Mouse (Mus musculus) Patski (cell line): ENCODE results near the gene Asdurf. TPM values are rescaled to one million over a fixed set of nuclear protein-coding genes. Genes with fewer than 3 reads are reported as not detected.
A peak's percentile ranks its signal among the peaks of the same experiment; 100 is the strongest.

Experiments
- ATAC-seq: fragments of 100-300 bp; one replicate; pipeline ENCODE4 v1.8.0; 2021
- CTCF ChIA-PET: fragments of 350-600 bp; sonication (Branson Sonifier 250); formaldehyde crosslinking; loops from one replicate; lab custom pipeline; 2022; ENCODE audit warnings: inconsistent platforms; lab: Charles Lee
- POLR2A ChIA-PET: fragments of 350-600 bp; sonication (Branson Sonifier 250); formaldehyde crosslinking; loops from one replicate; lab custom pipeline; 2022; ENCODE audit warnings: antibody characterized with exemption, inconsistent platforms; lab: Charles Lee
- DNase-seq: peaks from one replicate; pipeline ENCODE4 v3.0.0-alpha.2; 2011; ENCODE audit warnings: low read depth, low spot score
- H3K27me3 ChIP-seq: fragments of 371-371 bp; one replicate; pipeline ENCODE4 v1.5.1; 2021
- CTCF ChIP-seq: fragments of 100-300 bp; IDR thresholded peaks from one replicate; pipeline ENCODE4 v1.5.1; 2021
- in situ Hi-C: fragments of 300-500 bp; cut with MboI; formaldehyde crosslinking; loops from 3 replicates; pipeline ENCODE4 v1.11.1; 2018; ENCODE audit warnings: low pct_unique_long_range_greater_than_20kb, mixed read lengths
- polyA plus RNA-seq: library from polyadenylated mRNA; unstranded; gene quantifications from one replicate; pipeline ENCODE4 v1.2.3, GENCODE M21; 2021

Gene Asdurf
- polyA plus RNA-seq, 1 experiment from 2014 or later: not detected

- ChIA-PET CTCF (interaction anchor here (0.9 kb wide), 1 partner anchor 26 kb away, joined by 3 read pairs; no protein-coding TSS in a partner anchor), POLR2A (no interaction called here)
- DNase-seq (no peak), ATAC-seq (no peak)
- no peak for TF ChIP-seq CTCF
- in situ Hi-C loops: no loop called here
- no peaks in the 10 kb centered on the region for H3K27me3 ChIP-seq
Measured at GRCm38 (mm10) chr1:53324827-53325494, 27.5 kb downstream of the Asdurf start.

GRCm38 (mm10) chr1:53324277-53324676 lies 28.1 kb downstream of the Asdurf start:
- no peak for DNase-seq
- POLR2A ChIA-PET: no interaction called here
- CTCF ChIA-PET: interaction anchor here (0.9 kb wide), 1 partner anchor 26 kb away, joined by 3 read pairs; no protein-coding TSS in a partner anchor
- H3K27me3 ChIP-seq: no peaks in the 10 kb centered on the region
- in situ Hi-C loops: no loop called here
- no peak for TF ChIP-seq CTCF
- ATAC-seq: no peak

- POLR2A ChIA-PET: interaction anchor here (0.8 kb wide), 1 partner anchor 449 kb away, joined by 3 read pairs; no protein-coding TSS in a partner anchor
- H3K27me3 ChIP-seq: no peaks in the 10 kb centered on the region
- TF ChIP-seq CTCF: no peak
- in situ Hi-C loops: no loop called here
- no peak for ATAC-seq
- DNase-seq: no peak
- CTCF ChIA-PET: no interaction called here
Measured at GRCm38 (mm10) chr1:53323254-53323653, 29.2 kb downstream of the Asdurf start.

GRCm38 (mm10) chr1:53321662-53322344 lies 30.6 kb downstream of the Asdurf start:
- no peak for TF ChIP-seq CTCF
- ATAC-seq (no peak), DNase-seq (no peak)
- in situ Hi-C loops: no loop called here
- POLR2A ChIA-PET: interaction anchor here (0.6 kb wide), 1 partner anchor 9 kb away, joined by 4 read pairs; no protein-coding TSS in a partner anchor
- no peaks in the 10 kb centered on the region for H3K27me3 ChIP-seq
- CTCF ChIA-PET: interaction anchor here (1.0 kb wide), 1 partner anchor 25 kb away, joined by 3 read pairs; the partner anchor contains the start of genes Gm28778, Ormdl1 and Pms1

GRCm38 (mm10) chr1:53312989-53313967 lies 39.1 kb downstream of the Asdurf start, which contains the start of gene Osgepl1:
TSS of gene Osgepl1 (plus strand) at chr1:53313624.
- no peaks in the 10 kb centered on the region for H3K27me3 ChIP-seq
- DNase-seq (peak; percentile 28), ATAC-seq (peak; percentile 92)
- ChIA-PET CTCF (no interaction called here), POLR2A (interaction anchor here (1.3 kb wide), 2 partner anchors 9 to 16 kb away, joined by 4 read pairs; partner anchors contain the start of genes Gm28778, Ormdl1 and Pms1)
- peak; percentile 15 for TF ChIP-seq CTCF
- in situ Hi-C loops: no loop called here

- in situ Hi-C loops: no loop called here
- POLR2A ChIA-PET: interaction anchor here (0.7 kb wide), 1 partner anchor 109 kb away, joined by 3 read pairs; no protein-coding TSS in a partner anchor
- no peak for DNase-seq
- ATAC-seq: no peak
- TF ChIP-seq CTCF: no peak
- no peaks in the 10 kb centered on the region for H3K27me3 ChIP-seq
- CTCF ChIA-PET: no interaction called here
Measured at GRCm38 (mm10) chr1:53300506-53300905, 51.9 kb downstream of the Asdurf start.

Other genes starting within 250 kb of the Asdurf start
- gene 1700019A02Rik, start 165.0 kb downstream of the Asdurf start, polyA plus RNA-seq: not detected
- 7.1 TPM for gene Pms1, start 55.6 kb downstream of the Asdurf start, polyA plus RNA-seq
- 24.4 TPM for gene Ormdl1, start 55.5 kb downstream of the Asdurf start, polyA plus RNA-seq
- gene Gm28778, start 55.5 kb downstream of the Asdurf start, polyA plus RNA-seq: not detected
- gene Osgepl1, start 39.0 kb downstream of the Asdurf start, polyA plus RNA-seq: 16.2 TPM
- 0.13 TPM for gene Gm28551, start within 50 bp of the Asdurf start, polyA plus RNA-seq
- gene Asnsd1, start 133 bp upstream of the Asdurf start, polyA plus RNA-seq: 33.7 TPM